Mouse (Mus musculus) bone marrow macrophage, adult 2 months (primary cell): Measurements from ENCODE around the gene Xlr3c. TPM values are rescaled to one million over a fixed set of nuclear protein-coding genes. Genes with fewer than 3 reads are reported as not detected.

Source experiments
- polyA plus RNA-seq: library from polyadenylated mRNA; stranded (reverse); fragments of >200 nt; gene quantifications from 2 replicates; pipeline ENCODE4 v1.2.4, GENCODE M21; 2012; ENCODE audit not compliant: missing spikeins, insufficient read depth, insufficient read length

Xlr3c gene
- polyA plus RNA-seq, 1 experiment = not detected

Other genes starting within 250 kb of the Xlr3c start
- gene Pnma5, start 228.3 kb downstream of the Xlr3c start, polyA plus RNA-seq = not detected in 2 replicates
- not detected in 2 replicates for gene Pnma3, start 200.6 kb downstream of the Xlr3c start, polyA plus RNA-seq
- gene Xlr4a, start 182.9 kb downstream of the Xlr3c start, polyA plus RNA-seq = 4.6 and 4.7 TPM in 2 replicates
- gene Xlr3a, start 168.3 kb downstream of the Xlr3c start, polyA plus RNA-seq = 0.16 TPM in 1 of 2 replicates, not detected in the other
- gene Gm14685, start 148.3 kb downstream of the Xlr3c start, polyA plus RNA-seq = not detected in 2 replicates
- gene Xlr5b, start 116.6 kb downstream of the Xlr3c start, polyA plus RNA-seq = not detected in 2 replicates
- gene DXBay18, start 115.9 kb downstream of the Xlr3c start, polyA plus RNA-seq = not detected in 2 replicates
- not detected in 2 replicates for gene Spin2d, start 88.4 kb downstream of the Xlr3c start, polyA plus RNA-seq
- gene Xlr3b, start 73.2 kb downstream of the Xlr3c start, polyA plus RNA-seq = 6.2 and 6.9 TPM in 2 replicates
- 6.6 and 11.4 TPM in 2 replicates for gene Xlr4b, start 51.1 kb downstream of the Xlr3c start, polyA plus RNA-seq
- gene F8a, start 37.1 kb downstream of the Xlr3c start, polyA plus RNA-seq = 5.2 and 6.0 TPM in 2 replicates
- gene Xlr4c, start 22.3 kb downstream of the Xlr3c start, polyA plus RNA-seq = 3.6 and 7.3 TPM in 2 replicates
- gene Xlr5a, start 27.6 kb upstream of the Xlr3c start, polyA plus RNA-seq = not detected in 2 replicates
- not detected in 2 replicates for gene Xlr5c, start 27.6 kb upstream of the Xlr3c start, polyA plus RNA-seq
- not detected in 2 replicates for gene Gm45015, start 71.5 kb upstream of the Xlr3c start, polyA plus RNA-seq
- gene Zfp275, start 77.2 kb upstream of the Xlr3c start, polyA plus RNA-seq = 7.4 and 8.3 TPM in 2 replicates
- gene Gm18336, start 133.3 kb upstream of the Xlr3c start, polyA plus RNA-seq = not detected in 2 replicates
- gene Zfp92, start 145.7 kb upstream of the Xlr3c start, polyA plus RNA-seq = not detected in 2 replicates
- not detected in 2 replicates for gene Trex2, start 170.0 kb upstream of the Xlr3c start, polyA plus RNA-seq
- gene Haus7, start 193.7 kb upstream of the Xlr3c start, polyA plus RNA-seq = 9.0 and 9.3 TPM in 2 replicates
- gene Bgn, start 218.2 kb upstream of the Xlr3c start, polyA plus RNA-seq = 21.9 and 25.5 TPM in 2 replicates
- not detected in 2 replicates for gene Atp2b3, start 237.7 kb upstream of the Xlr3c start, polyA plus RNA-seq